Mouse (Mus musculus) urinary bladder, postnatal 25 days (tissue): Measurements from ENCODE around the gene Rxfp4.
A peak's percentile ranks its signal among the peaks of the same experiment; 100 is the strongest.

Experiments
- DNase-seq: peaks from one replicate; pipeline ENCODE4 v3.0.0; 2022; ENCODE audit warnings: low spot score

Rxfp4 gene

GRCm38 (mm10) chr3:88628766-88629165 lies 24.2 kb downstream of the Rxfp4 start:
- no peak for DNase-seq

- DNase-seq, result no peak
These were observed 25.4 kb downstream of the Rxfp4 start for GRCm38 (mm10) chr3:88627535-88627934.

GRCm38 (mm10) chr3:88627114-88627513 lies 25.8 kb downstream of the Rxfp4 start:
- DNase-seq, result no peak

GRCm38 (mm10) chr3:88626316-88626715 lies 26.6 kb downstream of the Rxfp4 start:
- DNase-seq, result no peak

- DNase-seq, result no peak
These were observed 27.4 kb downstream of the Rxfp4 start for GRCm38 (mm10) chr3:88625531-88625930.

- no peak for DNase-seq
These were observed 28.0 kb downstream of the Rxfp4 start for GRCm38 (mm10) chr3:88624951-88625350.

GRCm38 (mm10) chr3:88624324-88624723 lies 28.6 kb downstream of the Rxfp4 start:
- DNase-seq, result no peak

GRCm38 (mm10) chr3:88623346-88624135 lies 29.4 kb downstream of the Rxfp4 start:
- no peak for DNase-seq

- DNase-seq, result no peak
These were observed 30.0 kb downstream of the Rxfp4 start for GRCm38 (mm10) chr3:88622941-88623345.

- no peak for DNase-seq
These were observed 30.6 kb downstream of the Rxfp4 start for GRCm38 (mm10) chr3:88622113-88622940.

GRCm38 (mm10) chr3:88621537-88622112 lies 31.3 kb downstream of the Rxfp4 start:
- DNase-seq, result peak; percentile 39

GRCm38 (mm10) chr3:88620992-88621536 lies 31.9 kb downstream of the Rxfp4 start:
- peak; percentile 55 for DNase-seq

GRCm38 (mm10) chr3:88620146-88620991 lies 32.6 kb downstream of the Rxfp4 start:
- DNase-seq, result no peak

- no peak for DNase-seq
These were observed 33.5 kb downstream of the Rxfp4 start for GRCm38 (mm10) chr3:88619113-88620097.

GRCm38 (mm10) chr3:88618074-88618871 lies 34.7 kb downstream of the Rxfp4 start:
- no peak for DNase-seq

GRCm38 (mm10) chr3:88616951-88617500 lies 35.9 kb downstream of the Rxfp4 start:
- DNase-seq, result no peak

GRCm38 (mm10) chr3:88615902-88616391 lies 37.0 kb downstream of the Rxfp4 start:
- DNase-seq, result peak; percentile 56

GRCm38 (mm10) chr3:88615117-88615516 lies 37.8 kb downstream of the Rxfp4 start:
- DNase-seq, result no peak

GRCm38 (mm10) chr3:88614418-88614817 lies 38.5 kb downstream of the Rxfp4 start:
- no peak for DNase-seq
